Mouse (Mus musculus): ENCODE data around the gene Tbx19. TPM values are rescaled to one million over a fixed set of nuclear protein-coding genes. Genes with fewer than 3 reads are reported as not detected.

The Tbx19 gene
- polyA plus RNA-seq, 1 experiment = 0.10 TPM

DNA sequence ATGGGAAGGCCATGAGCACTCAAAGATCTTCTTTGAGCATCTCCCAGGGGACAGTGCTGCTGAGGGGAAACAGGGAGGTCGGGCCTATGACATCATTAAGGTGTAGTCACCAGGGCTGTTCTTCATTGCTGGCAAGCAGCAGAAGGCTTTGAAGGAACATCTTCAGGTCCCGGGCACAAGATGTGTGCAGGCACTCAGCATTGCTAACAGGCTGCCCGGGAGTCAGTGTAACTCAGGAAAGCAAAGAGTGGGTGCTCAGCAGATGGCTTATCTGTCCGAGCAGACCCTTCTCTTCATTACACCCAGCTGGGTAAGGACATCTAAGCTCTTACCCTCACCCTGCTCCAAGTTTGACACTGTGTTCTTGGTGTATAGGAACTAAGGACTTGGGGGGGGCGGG, 18.7 kb upstream of the Tbx19 start:
- TF ChIP-seq POLR2A (IDR thresholded peaks at IDR 0.05; ENCODE audit: borderline replicate concordance, extremely low read depth, insufficient read depth, insufficient read length, poor library complexity, severe bottlenecking) = no peak
- TF ChIP-seq CTCF (IDR thresholded peaks at IDR 0.05; ENCODE audit: borderline replicate concordance, extremely low read depth, insufficient read depth, insufficient read length) = no peak
- DNase-seq (ENCODE audit: low read depth) = no peak

- no peak for DNase-seq (ENCODE audit: low read depth)
Measured at GRCm38 (mm10) chr1:165178075-165178474, 17.5 kb upstream of the Tbx19 start.

DNA sequence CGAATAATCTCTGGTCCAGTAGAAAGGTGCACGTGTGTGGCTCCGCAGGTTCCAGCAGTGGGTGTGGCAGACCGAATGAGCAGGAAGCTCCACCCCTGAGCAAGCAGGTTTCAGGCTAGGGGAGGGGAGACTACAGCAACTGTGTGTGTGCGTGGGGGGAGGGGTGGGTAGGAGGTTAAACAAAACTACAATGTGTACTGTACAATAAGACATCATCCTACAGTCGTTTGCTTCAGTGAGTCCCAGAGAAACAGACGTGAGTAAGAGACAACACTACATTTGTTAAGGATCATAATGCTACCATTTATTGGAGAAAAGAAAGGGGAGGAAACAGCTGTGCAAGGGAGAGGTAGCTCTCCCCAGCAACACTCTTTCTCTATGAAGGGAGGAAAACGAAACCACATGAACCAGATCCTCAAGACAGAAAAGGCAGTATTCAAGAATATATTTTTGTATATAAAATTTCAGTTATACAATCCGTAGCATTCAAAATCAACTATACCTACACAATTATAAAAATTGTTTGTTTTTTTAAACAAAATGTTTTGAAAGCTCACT, 13.6 kb upstream of the Tbx19 start:
- TF ChIP-seq POLR2A (IDR thresholded peaks at IDR 0.05; ENCODE audit: borderline replicate concordance, extremely low read depth, insufficient read depth, insufficient read length, poor library complexity, severe bottlenecking) = no peak
- no peak for TF ChIP-seq CTCF (IDR thresholded peaks at IDR 0.05; ENCODE audit: borderline replicate concordance, extremely low read depth, insufficient read depth, insufficient read length)
- no peak for DNase-seq (ENCODE audit: low read depth)

More at GRCm38 (mm10) chr1:165178075-165178474, 17.5 kb upstream of the Tbx19 start:
- TF ChIP-seq CTCF (IDR thresholded peaks at IDR 0.05; ENCODE audit: borderline replicate concordance, extremely low read depth, insufficient read depth, insufficient read length) (no peak), POLR2A (IDR thresholded peaks at IDR 0.05; ENCODE audit: borderline replicate concordance, extremely low read depth, insufficient read depth, insufficient read length, poor library complexity, severe bottlenecking) (no peak)

GRCm38 (mm10) chr1:165171277-165171676, 10.7 kb upstream of the Tbx19 start:
- DNase-seq (ENCODE audit: low read depth) = no peak
- TF ChIP-seq POLR2A (IDR thresholded peaks at IDR 0.05; ENCODE audit: borderline replicate concordance, extremely low read depth, insufficient read depth, insufficient read length, poor library complexity, severe bottlenecking) (no peak), CTCF (IDR thresholded peaks at IDR 0.05; ENCODE audit: borderline replicate concordance, extremely low read depth, insufficient read depth, insufficient read length) (no peak)

DNA sequence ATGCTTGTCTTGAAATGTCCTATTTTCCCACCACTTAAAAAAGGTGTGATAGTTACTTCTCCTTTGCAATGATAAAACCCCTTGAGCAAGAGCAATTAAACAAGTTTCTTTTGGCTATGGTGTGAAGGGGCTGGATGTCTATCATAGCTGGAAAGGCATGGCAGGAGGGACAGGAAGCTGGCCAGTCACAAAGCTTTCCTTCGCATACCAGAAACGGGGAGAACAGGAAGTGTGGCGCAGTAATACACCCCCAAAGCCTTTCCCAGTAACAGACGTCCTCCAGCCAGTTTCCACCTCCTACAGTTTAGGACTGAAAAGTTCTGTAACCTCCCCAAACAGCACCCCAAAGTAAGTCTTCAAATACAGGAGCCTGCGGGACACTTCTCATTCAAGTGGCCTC, 9.6 kb upstream of the Tbx19 start:
- DNase-seq (ENCODE audit: low read depth) = no peak
- no peak for TF ChIP-seq POLR2A (IDR thresholded peaks at IDR 0.05; ENCODE audit: borderline replicate concordance, extremely low read depth, insufficient read depth, insufficient read length, poor library complexity, severe bottlenecking)
- TF ChIP-seq CTCF (IDR thresholded peaks at IDR 0.05; ENCODE audit: borderline replicate concordance, extremely low read depth, insufficient read depth, insufficient read length) = no peak

GRCm38 (mm10) chr1:165169462-165169861, 8.9 kb upstream of the Tbx19 start:
- TF ChIP-seq CTCF (IDR thresholded peaks at IDR 0.05; ENCODE audit: borderline replicate concordance, extremely low read depth, insufficient read depth, insufficient read length) (no peak), POLR2A (IDR thresholded peaks at IDR 0.05; ENCODE audit: borderline replicate concordance, extremely low read depth, insufficient read depth, insufficient read length, poor library complexity, severe bottlenecking) (no peak)
- no peak for DNase-seq (ENCODE audit: low read depth)

DNA sequence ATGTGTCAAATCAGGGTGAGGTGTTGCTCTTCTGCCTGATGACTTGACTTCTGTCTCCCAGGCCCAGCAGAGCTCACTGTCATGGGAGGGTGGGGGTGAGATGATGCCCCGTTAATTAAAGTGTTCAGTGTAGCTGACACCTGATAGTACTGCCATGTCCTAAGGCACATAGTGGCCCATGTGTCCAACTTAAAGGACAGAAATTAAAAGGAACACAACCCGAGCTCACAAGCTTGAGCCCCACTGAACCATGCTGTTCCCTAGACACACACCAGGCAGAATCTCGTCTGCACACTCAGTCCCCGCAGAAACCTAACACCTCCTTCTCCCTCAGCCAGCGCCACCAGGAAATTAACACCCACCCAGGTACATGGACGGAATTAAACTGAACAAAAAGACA, 4.3 kb upstream of the Tbx19 start:
- DNase-seq (ENCODE audit: low read depth) = no peak
- TF ChIP-seq POLR2A (IDR thresholded peaks at IDR 0.05; ENCODE audit: borderline replicate concordance, extremely low read depth, insufficient read depth, insufficient read length, poor library complexity, severe bottlenecking) = no peak

DNA sequence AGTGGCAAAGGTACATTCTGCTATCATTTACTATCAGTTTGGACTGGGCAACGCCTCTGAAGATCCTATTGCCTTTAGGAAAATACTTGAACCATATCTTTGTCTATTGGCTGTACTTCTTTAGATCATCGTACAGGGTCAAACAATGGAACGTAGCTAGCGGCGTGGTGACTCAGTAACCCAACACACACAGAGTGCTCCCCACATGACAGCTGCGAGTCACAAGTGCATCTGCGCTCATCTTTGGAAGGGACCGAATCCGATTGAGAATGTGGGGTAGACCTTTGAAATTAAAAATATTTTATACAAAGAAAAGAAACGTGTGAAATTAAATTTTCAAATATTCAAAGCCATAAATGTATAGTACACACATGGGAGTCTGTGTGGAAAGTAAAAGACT, 1.7 kb downstream of the Tbx19 start:
- TF ChIP-seq POLR2A (IDR thresholded peaks at IDR 0.05; ENCODE audit: borderline replicate concordance, extremely low read depth, insufficient read depth, insufficient read length, poor library complexity, severe bottlenecking) (no peak), CTCF (IDR thresholded peaks at IDR 0.05; ENCODE audit: borderline replicate concordance, extremely low read depth, insufficient read depth, insufficient read length) (no peak)
- no peak for DNase-seq (ENCODE audit: low read depth)

- TF ChIP-seq POLR2A (IDR thresholded peaks at IDR 0.05; ENCODE audit: borderline replicate concordance, extremely low read depth, insufficient read depth, insufficient read length, poor library complexity, severe bottlenecking) (no peak), CTCF (IDR thresholded peaks at IDR 0.05; ENCODE audit: borderline replicate concordance, extremely low read depth, insufficient read depth, insufficient read length) (no peak)
- no peak for DNase-seq (ENCODE audit: low read depth)
Measured at GRCm38 (mm10) chr1:165154162-165154561, 6.4 kb downstream of the Tbx19 start.

DNA sequence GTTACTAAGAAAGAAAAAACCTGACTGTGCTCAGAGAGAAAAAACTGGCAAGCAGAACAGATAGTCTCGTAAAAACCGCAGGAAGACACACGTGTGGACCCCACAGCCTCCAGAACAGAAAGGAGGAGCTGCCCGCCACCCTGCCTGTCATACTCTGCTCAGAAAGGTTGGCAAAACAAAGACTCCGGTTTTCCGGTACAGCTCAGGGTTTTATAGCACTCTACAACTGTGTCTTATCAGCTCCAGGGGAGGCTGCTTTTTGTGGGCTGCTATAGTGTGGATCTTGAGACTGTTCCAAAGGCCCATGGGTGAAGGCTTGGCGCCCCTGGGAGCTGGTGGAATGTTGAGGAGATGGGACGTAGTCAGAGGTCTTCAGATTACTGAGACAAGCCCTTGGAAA, 9.4 kb downstream of the Tbx19 start:
- DNase-seq (ENCODE audit: low read depth) = no peak
- TF ChIP-seq CTCF (IDR thresholded peaks at IDR 0.05; ENCODE audit: borderline replicate concordance, extremely low read depth, insufficient read depth, insufficient read length) (no peak), POLR2A (IDR thresholded peaks at IDR 0.05; ENCODE audit: borderline replicate concordance, extremely low read depth, insufficient read depth, insufficient read length, poor library complexity, severe bottlenecking) (no peak)

DNA sequence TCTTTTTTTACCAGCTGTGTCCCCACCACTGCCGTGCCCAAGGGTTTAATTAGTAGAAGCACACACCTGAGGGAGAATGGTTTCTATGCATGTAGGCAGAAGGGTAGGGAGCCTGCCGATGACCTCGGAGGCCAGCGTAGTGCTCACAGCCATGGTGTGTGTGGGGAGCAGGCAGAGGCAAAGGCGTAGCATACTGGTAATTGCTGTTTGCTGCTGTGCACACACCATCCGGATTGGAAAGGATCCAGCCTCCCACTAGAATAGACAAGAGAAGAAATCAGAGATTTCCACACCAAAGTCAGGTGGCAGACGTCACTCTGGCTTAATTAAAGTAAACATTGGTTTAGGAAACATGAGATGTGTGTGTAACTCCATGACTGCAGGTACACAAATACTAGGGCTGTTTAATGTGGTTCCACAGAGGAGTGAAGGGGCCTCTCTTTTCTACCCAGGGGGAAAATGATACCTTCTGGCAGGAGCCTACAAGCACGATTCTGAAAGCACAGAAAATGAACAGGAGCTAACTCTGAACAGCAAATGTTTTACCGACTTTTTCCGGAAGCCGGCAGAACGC, 18.1 kb downstream of the Tbx19 start:
- no peak for DNase-seq (ENCODE audit: low read depth)
- TF ChIP-seq CTCF (IDR thresholded peaks at IDR 0.05; ENCODE audit: borderline replicate concordance, extremely low read depth, insufficient read depth, insufficient read length) (no peak), POLR2A (IDR thresholded peaks at IDR 0.05; ENCODE audit: borderline replicate concordance, extremely low read depth, insufficient read depth, insufficient read length, poor library complexity, severe bottlenecking) (no peak)

DNA sequence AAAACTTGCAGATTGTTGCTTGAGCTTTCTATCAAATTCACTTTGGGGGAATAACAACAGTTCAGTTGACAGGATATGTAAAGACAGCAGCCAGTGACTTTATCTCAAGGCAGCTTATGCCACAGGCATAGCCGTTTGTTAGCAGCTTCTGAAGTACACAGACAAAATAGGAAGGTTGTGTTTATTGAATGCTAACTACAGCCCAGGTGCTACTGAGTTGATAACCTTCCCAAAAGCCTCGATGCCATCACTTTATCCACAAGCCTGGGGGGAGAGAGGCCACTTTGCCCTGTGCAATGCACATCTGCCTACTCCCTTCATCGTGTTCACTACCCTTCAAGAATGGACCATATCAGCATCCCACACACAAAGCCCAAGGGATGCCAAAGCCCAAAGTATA, 20.3 kb downstream of the Tbx19 start:
- no peak for DNase-seq (ENCODE audit: low read depth)

More for the DNA sequence above, 20.3 kb downstream of the Tbx19 start:
- TF ChIP-seq POLR2A (IDR thresholded peaks at IDR 0.05; ENCODE audit: borderline replicate concordance, extremely low read depth, insufficient read depth, insufficient read length, poor library complexity, severe bottlenecking) = no peak
- no peak for TF ChIP-seq CTCF (IDR thresholded peaks at IDR 0.05; ENCODE audit: borderline replicate concordance, extremely low read depth, insufficient read depth, insufficient read length)

Measured in brain, embryonic 14.5 days (tissue).